Mouse (Mus musculus): ENCODE results near the gene Sspn. TPM values are rescaled to one million over a fixed set of nuclear protein-coding genes. Genes with fewer than 3 reads are reported as not detected.

Sspn gene
- polyA plus RNA-seq, 2 experiments, result 8.7 to 13.3 TPM

- no peak for TF ChIP-seq POLR2A (IDR thresholded peaks at IDR 0.05; ENCODE audit: borderline replicate concordance, extremely low read depth, insufficient read depth, insufficient read length)
- no peak for ATAC-seq (ENCODE audit: low FRiP score, low read depth)
- no peak overlapping the region for H3K9ac ChIP-seq (ENCODE audit: low read depth, low read length, severe bottlenecking)
- no peaks in the 10 kb centered on the region for H3K27me3 ChIP-seq (ENCODE audit: control insufficient read depth, insufficient read depth, low read length)
- no peak overlapping the region for H3K4me3 ChIP-seq (replicated peaks; ENCODE audit: low read length)
- no peaks in the 10 kb centered on the region for H3K9me3 ChIP-seq (ENCODE audit: control insufficient read depth, low read length)
- H3K36me3 ChIP-seq (ENCODE audit: control insufficient read depth, insufficient read depth, low read length), result no peaks in the 10 kb centered on the region
- no peak for DNase-seq (ENCODE audit: low spot score)
- H3K4me2 ChIP-seq (replicated peaks; ENCODE audit: low read depth, low read length, severe bottlenecking), result no peak overlapping the region
- WGBS, result 92% methylated on average over 4 of the region's 4 CpGs
- no peaks in the 10 kb centered on the region for H3K4me1 ChIP-seq (ENCODE audit: control insufficient read depth, insufficient read depth, low read length)
- H3K27ac ChIP-seq (replicated peaks; ENCODE audit: low read depth, low read length), result no peak overlapping the region
Measured at GRCm38 (mm10) chr6:145982335-145982734, 50.9 kb downstream of the Sspn start.

GRCm38 (mm10) chr6:145990578-145990977 is 59.1 kb downstream of the Sspn start:
- no peaks in the 10 kb centered on the region for H3K27me3 ChIP-seq (ENCODE audit: control insufficient read depth, insufficient read depth, low read length)
- H3K4me3 ChIP-seq (replicated peaks; ENCODE audit: low read length), result no peak overlapping the region
- H3K4me1 ChIP-seq (ENCODE audit: control insufficient read depth, insufficient read depth, low read length), result peaks cover 10% of the 10 kb centered on the region
- H3K9ac ChIP-seq (ENCODE audit: low read depth, low read length, severe bottlenecking), result no peak overlapping the region
- H3K9me3 ChIP-seq (ENCODE audit: control insufficient read depth, low read length), result no peaks in the 10 kb centered on the region
- no peak for ATAC-seq (ENCODE audit: low FRiP score, low read depth)
- no peak for TF ChIP-seq POLR2A (IDR thresholded peaks at IDR 0.05; ENCODE audit: borderline replicate concordance, extremely low read depth, insufficient read depth, insufficient read length)
- no peak overlapping the region for H3K27ac ChIP-seq (replicated peaks; ENCODE audit: low read depth, low read length)
- no peak overlapping the region for H3K4me2 ChIP-seq (replicated peaks; ENCODE audit: low read depth, low read length, severe bottlenecking)
- H3K36me3 ChIP-seq (ENCODE audit: control insufficient read depth, insufficient read depth, low read length), result no peaks in the 10 kb centered on the region
- 60% methylated on average over 1 of the region's 1 CpGs for WGBS
- DNase-seq (ENCODE audit: low spot score), result no peak

DNA sequence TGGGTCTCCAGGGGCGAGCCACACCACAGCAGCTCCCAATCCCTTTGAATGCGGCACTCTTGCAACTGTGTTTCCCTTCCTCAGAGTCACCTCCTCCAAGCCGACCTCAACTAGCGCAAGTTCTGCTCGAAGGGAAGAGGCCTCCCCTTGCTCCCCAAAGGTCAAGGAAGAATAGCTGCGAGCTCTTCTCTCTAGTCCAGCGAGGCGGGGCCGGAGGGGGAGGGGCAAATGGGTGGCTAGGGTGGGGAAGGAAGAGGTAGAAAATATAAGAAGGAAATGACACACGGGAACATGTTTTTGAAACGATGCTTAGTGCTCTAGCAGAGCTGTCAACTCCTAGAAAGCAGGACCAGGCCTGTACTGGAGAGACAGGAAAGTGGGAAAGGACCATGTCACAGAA is 61.1 kb downstream of the Sspn start:
- WGBS, result 84% methylated on average over 11 of the region's 11 CpGs
- Histone ChIP-seq H3K27me3 (ENCODE audit: control insufficient read depth, insufficient read depth, low read length) (no peaks in the 10 kb centered on the region), H3K9me3 (ENCODE audit: control insufficient read depth, low read length) (no peaks in the 10 kb centered on the region), H3K4me3 (replicated peaks; ENCODE audit: low read length) (no peak overlapping the region), H3K4me1 (ENCODE audit: control insufficient read depth, insufficient read depth, low read length) (peaks cover 10% of the 10 kb centered on the region), H3K36me3 (ENCODE audit: control insufficient read depth, insufficient read depth, low read length) (no peaks in the 10 kb centered on the region), H3K9ac (ENCODE audit: low read depth, low read length, severe bottlenecking) (no peak overlapping the region), H3K27ac (replicated peaks; ENCODE audit: low read depth, low read length) (0 out of 2 replicates have a peak overlapping the region, but pooled peaks have one; percentile 13), H3K4me2 (replicated peaks; ENCODE audit: low read depth, low read length, severe bottlenecking) (no peak overlapping the region)
- no peak for ATAC-seq (ENCODE audit: low FRiP score, low read depth)
- no peak for DNase-seq (ENCODE audit: low spot score)
- no peak for TF ChIP-seq POLR2A (IDR thresholded peaks at IDR 0.05; ENCODE audit: borderline replicate concordance, extremely low read depth, insufficient read depth, insufficient read length)

DNA sequence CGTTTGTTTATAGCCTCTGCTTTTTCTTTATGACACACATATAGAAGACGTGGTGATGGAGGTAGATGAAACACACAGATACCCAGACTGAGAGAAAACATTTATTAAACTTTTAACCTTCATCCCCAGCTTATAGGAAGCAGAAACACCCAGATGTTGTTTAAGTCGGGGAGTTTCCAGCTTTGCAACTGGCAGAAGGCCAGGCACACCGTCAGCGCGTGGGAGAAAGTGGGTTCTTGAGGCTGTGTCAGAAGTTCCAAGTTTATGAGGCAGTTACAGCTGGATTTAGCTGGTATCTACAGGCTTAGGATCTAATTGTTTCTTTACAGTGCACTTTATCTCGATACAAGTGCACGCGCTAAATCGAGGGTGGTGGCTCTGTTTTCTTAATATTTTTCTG is 61.5 kb downstream of the Sspn start:
- Histone ChIP-seq H3K9me3 (ENCODE audit: control insufficient read depth, low read length) (no peaks in the 10 kb centered on the region), H3K4me1 (ENCODE audit: control insufficient read depth, insufficient read depth, low read length) (peaks cover 12% of the 10 kb centered on the region), H3K4me3 (replicated peaks; ENCODE audit: low read length) (no peak overlapping the region), H3K9ac (ENCODE audit: low read depth, low read length, severe bottlenecking) (no peak overlapping the region; the same call in 1 of the 2 replicates), H3K27me3 (ENCODE audit: control insufficient read depth, insufficient read depth, low read length) (no peaks in the 10 kb centered on the region), H3K36me3 (ENCODE audit: control insufficient read depth, insufficient read depth, low read length) (no peaks in the 10 kb centered on the region), H3K4me2 (replicated peaks; ENCODE audit: low read depth, low read length, severe bottlenecking) (no peak overlapping the region), H3K27ac (replicated peaks; ENCODE audit: low read depth, low read length) (0 out of 2 replicates have a peak overlapping the region, but pooled peaks have one; percentile 13)
- peak; percentile 37; the same call in 1 of the 2 replicates for ATAC-seq (ENCODE audit: low FRiP score, low read depth)
- TF ChIP-seq POLR2A (IDR thresholded peaks at IDR 0.05; ENCODE audit: borderline replicate concordance, extremely low read depth, insufficient read depth, insufficient read length), result no peak
- peak; percentile 75 for DNase-seq (ENCODE audit: low spot score)
- 21% methylated on average over 10 of the region's 10 CpGs for WGBS

DNA sequence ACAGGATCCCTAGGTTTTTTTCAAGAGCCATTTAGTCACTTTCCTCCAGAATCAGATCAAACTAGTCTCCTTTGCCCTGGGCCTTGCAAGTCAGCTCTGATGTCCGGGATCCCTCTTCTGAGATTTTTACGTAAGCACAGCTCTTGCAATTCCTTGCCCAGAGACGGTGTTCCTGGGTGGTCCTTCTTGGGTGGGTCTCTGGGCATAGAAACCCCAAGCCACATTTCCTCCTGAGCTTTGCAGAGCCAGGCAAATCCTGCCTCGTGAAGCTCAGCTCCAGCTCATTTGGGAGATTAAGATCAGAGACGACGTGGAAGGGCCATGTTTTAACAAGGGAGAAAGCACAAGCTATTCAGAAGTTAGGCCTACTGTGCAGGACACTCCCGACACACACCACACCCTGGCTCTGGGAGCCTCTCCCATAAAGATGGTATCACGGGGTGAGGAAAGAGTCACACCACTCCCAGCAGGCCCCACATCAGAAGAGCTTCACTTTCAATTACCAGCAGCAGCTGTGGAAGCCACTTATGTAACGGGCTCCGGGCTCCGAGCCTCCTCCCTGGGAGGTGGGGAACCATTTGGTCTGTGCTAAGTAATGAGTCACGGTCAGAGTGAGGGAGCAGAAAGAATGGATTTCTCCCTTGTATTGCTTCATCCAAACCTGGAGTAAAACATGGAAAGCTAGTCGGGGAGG is 67.0 kb downstream of the Sspn start:
- Histone ChIP-seq H3K9ac (ENCODE audit: low read depth, low read length, severe bottlenecking) (no peak overlapping the region), H3K4me1 (ENCODE audit: control insufficient read depth, insufficient read depth, low read length) (peaks cover 15% of the 10 kb centered on the region), H3K4me2 (replicated peaks; ENCODE audit: low read depth, low read length, severe bottlenecking) (no peak overlapping the region), H3K27me3 (ENCODE audit: control insufficient read depth, insufficient read depth, low read length) (no peaks in the 10 kb centered on the region), H3K27ac (replicated peaks; ENCODE audit: low read depth, low read length) (peak overlapping the region; percentile 59), H3K4me3 (replicated peaks; ENCODE audit: low read length) (no peak overlapping the region), H3K36me3 (ENCODE audit: control insufficient read depth, insufficient read depth, low read length) (no peaks in the 10 kb centered on the region), H3K9me3 (ENCODE audit: control insufficient read depth, low read length) (no peaks in the 10 kb centered on the region)
- DNase-seq (ENCODE audit: low spot score), result peak; percentile 64
- peak; percentile 87 for ATAC-seq (ENCODE audit: low FRiP score, low read depth)
- 10% methylated on average over 13 of the region's 13 CpGs for WGBS
- TF ChIP-seq POLR2A (IDR thresholded peaks at IDR 0.05; ENCODE audit: borderline replicate concordance, extremely low read depth, insufficient read depth, insufficient read length), result no peak
